Mouse (Mus musculus): ENCODE results near the gene Per1.
A peak's percentile ranks its signal among the peaks of the same experiment; 100 is the strongest.

Per1 gene

GRCm38 (mm10) chr11:69064259-69065133, 30.5 kb upstream of the Per1 start:
- no peak for DNase-seq (ENCODE audit: low spot score)

GRCm38 (mm10) chr11:69065394-69065925, 29.6 kb upstream of the Per1 start:
- DNase-seq (ENCODE audit: low spot score), result no peak

- peak; percentile 39 for DNase-seq (ENCODE audit: low spot score)
These were observed 28.7 kb upstream of the Per1 start for GRCm38 (mm10) chr11:69066163-69066861.

- peak; percentile 85 for DNase-seq (ENCODE audit: low spot score)
These were observed 28.1 kb upstream of the Per1 start for GRCm38 (mm10) chr11:69066956-69067355.

GRCm38 (mm10) chr11:69067601-69068000, 27.4 kb upstream of the Per1 start:
- no peak for DNase-seq (ENCODE audit: low spot score)

- DNase-seq (ENCODE audit: low spot score), result peak; percentile 65
These were observed 24.9 kb upstream of the Per1 start for GRCm38 (mm10) chr11:69070093-69070492.

GRCm38 (mm10) chr11:69070590-69071222, 24.3 kb upstream of the Per1 start, which contains the start of gene Tmem107:
Gene Tmem107, plus strand, starts transcription at chr11:69070806.
- DNase-seq (ENCODE audit: low spot score), result peak; percentile 98

- DNase-seq (ENCODE audit: low spot score), result no peak
These were observed 23.8 kb upstream of the Per1 start for GRCm38 (mm10) chr11:69071262-69071661.

GRCm38 (mm10) chr11:69072234-69072633, 22.8 kb upstream of the Per1 start:
- DNase-seq (ENCODE audit: low spot score), result no peak

GRCm38 (mm10) chr11:69072666-69073064, 22.4 kb upstream of the Per1 start:
- no peak for DNase-seq (ENCODE audit: low spot score)

- DNase-seq (ENCODE audit: low spot score), result peak; percentile 96
These were observed 21.7 kb upstream of the Per1 start for GRCm38 (mm10) chr11:69073065-69073888.

- no peak for DNase-seq (ENCODE audit: low spot score)
These were observed 20.9 kb upstream of the Per1 start for GRCm38 (mm10) chr11:69073951-69074775.

- no peak for DNase-seq (ENCODE audit: low spot score)
These were observed 20.3 kb upstream of the Per1 start for GRCm38 (mm10) chr11:69074776-69075069.

- DNase-seq (ENCODE audit: low spot score), result peak; percentile 60
These were observed 19.1 kb upstream of the Per1 start for GRCm38 (mm10) chr11:69075764-69076479.

GRCm38 (mm10) chr11:69076572-69076971, 18.4 kb upstream of the Per1 start:
- DNase-seq (ENCODE audit: low spot score), result no peak

- no peak for DNase-seq (ENCODE audit: low spot score)
These were observed 17.7 kb upstream of the Per1 start for GRCm38 (mm10) chr11:69077316-69077715.

GRCm38 (mm10) chr11:69078041-69078440, 17.0 kb upstream of the Per1 start:
- DNase-seq (ENCODE audit: low spot score), result no peak

- peak; percentile 49 for DNase-seq (ENCODE audit: low spot score)
These were observed 16.1 kb upstream of the Per1 start for GRCm38 (mm10) chr11:69078805-69079438.

GRCm38 (mm10) chr11:69080102-69080854, 14.7 kb upstream of the Per1 start:
- DNase-seq (ENCODE audit: low spot score), result no peak

Measured in embryo, embryonic 10 days (tissue).